Mouse (Mus musculus): ENCODE data around the gene Fam189b. TPM values are rescaled to one million over a fixed set of nuclear protein-coding genes. Genes with fewer than 3 reads are reported as not detected.
"Not testable (repeated sequence)": the region's sequence is repeated elsewhere in the genome, so short reads cannot be mapped to it uniquely, and the experiment has no call there.

The Fam189b gene
- 10 to 100 TPM; 48.1 to 58.5 TPM for total RNA-seq (2021)
- long read RNA-seq, experiment 1, transcript Fam189b-201 (12 exons, 3,083 nt) = major isoform, 19 of 87 reads
- long read RNA-seq, experiment 1, partial matches to known transcripts = 6 of 87 reads
- long read RNA-seq, experiment 1, other reads (novel, unspliced or antisense) = 59 of 87 reads
- long read RNA-seq, experiment 2, partial matches to known transcripts = 10 of 55 reads
- long read RNA-seq, experiment 2, other reads (novel, unspliced or antisense) = 42 of 55 reads

DNA sequence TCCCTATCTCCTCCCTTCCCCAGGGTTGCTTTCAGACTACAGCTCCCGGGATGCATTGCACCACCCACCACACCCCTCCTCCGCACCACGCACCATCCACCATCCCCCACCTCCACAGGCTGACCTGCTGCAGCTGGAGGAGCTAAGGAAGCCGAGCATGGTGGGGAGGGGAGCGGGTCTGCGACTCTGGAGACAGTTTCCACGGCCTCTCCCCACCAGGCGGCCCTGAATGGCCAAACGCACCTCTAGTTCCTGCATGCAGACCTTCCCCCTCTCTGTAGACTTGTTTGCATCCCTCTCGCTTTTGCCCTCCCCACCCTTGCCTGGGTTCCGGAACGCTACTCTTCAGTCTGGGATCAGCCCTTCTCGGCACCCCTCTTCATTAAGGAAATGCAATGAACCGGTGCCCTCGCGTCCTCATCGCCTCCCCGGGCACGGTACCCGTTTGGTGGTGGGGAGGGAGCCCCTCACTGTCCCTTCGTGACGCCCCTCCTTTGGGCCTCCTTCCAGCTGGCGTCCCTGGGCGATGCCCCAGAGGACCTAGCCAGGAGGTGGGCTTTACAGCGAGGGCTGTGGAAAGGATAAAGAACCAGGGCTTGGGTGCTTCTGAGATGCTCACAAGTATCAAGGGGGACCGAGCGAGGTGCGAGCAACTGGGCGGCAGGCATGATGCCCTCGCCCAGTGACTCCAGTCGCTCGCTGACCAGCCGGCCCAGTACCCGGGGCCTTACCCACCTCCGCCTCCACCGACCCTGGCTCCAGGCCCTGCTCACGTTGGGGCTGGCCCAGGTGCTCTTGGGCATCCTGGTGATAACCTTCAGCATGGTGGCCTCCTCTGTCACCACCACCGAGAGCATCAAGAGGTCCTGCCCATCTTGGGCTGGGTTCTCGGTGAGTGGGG is at the start of gene Fam189b:
TSS of gene Fam189b (plus strand) at position 86 of the 901 bp plus-strand sequence.
- DNase-seq (ENCODE audit: low spot score in 2 of 2) = peak; percentile 93 to 95

DNA sequence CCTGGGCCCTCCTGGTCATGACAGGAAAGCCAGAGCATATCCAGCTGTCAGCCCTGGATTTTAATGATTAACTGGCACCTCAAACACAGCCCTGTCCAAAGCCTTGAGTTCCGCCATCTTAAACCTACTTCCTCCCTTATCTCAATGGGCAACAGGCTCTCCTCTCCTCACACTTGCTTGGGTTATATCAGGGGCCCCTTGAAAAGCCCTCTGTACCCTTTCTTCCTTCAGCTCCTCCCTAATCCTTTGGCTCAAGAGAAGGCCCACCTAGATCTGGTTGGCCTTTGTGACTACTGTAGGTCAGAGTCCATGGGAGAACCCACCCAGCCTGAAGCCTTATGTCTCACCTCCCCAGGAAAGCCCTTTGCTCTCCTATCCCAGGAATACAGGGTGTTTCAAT is 49.2 kb upstream of the Fam189b start:
- no peak for DNase-seq (ENCODE audit: low spot score in 2 of 2)

- DNase-seq (ENCODE audit: low spot score in 2 of 2) = no peak
These were observed 47.0 kb upstream of the Fam189b start, which contains the start of gene Pklr for GRCm38 (mm10) chr3:89135958-89136357. Gene Pklr, plus strand, starts transcription at chr3:89136142.

GRCm38 (mm10) chr3:89136365-89136764 is 46.6 kb upstream of the Fam189b start:
- no peak for DNase-seq (ENCODE audit: low spot score in 2 of 2)

DNA sequence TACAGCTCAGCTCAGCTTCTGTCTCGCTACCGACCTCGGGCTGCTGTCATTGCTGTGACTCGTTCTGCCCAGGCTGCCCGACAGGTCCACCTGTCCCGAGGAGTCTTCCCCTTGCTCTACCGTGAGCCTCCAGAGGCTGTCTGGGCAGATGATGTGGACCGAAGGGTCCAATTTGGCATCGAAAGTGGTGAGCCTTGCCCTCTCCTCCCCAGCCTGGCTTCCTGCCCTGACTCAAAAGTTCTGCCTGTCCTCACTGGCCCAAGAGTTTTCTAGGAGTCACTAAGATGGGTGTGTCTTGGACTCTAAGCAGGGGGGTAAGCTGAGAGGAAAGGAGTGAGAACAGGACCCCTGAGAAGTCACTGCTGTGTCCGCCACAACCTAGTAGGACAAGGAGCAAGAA is 38.1 kb upstream of the Fam189b start:
- no peak for DNase-seq (ENCODE audit: low spot score in 2 of 2)

- DNase-seq (ENCODE audit: low spot score in 2 of 2) = no peak
These were observed 37.4 kb upstream of the Fam189b start for GRCm38 (mm10) chr3:89145566-89145965.

- DNase-seq (ENCODE audit: low spot score in 2 of 2) = no peak
These were observed 35.6 kb upstream of the Fam189b start for GRCm38 (mm10) chr3:89147101-89147978.

- DNase-seq (ENCODE audit: low spot score in 2 of 2) = no peak
These were observed 35.0 kb upstream of the Fam189b start for GRCm38 (mm10) chr3:89147979-89148311.

DNA sequence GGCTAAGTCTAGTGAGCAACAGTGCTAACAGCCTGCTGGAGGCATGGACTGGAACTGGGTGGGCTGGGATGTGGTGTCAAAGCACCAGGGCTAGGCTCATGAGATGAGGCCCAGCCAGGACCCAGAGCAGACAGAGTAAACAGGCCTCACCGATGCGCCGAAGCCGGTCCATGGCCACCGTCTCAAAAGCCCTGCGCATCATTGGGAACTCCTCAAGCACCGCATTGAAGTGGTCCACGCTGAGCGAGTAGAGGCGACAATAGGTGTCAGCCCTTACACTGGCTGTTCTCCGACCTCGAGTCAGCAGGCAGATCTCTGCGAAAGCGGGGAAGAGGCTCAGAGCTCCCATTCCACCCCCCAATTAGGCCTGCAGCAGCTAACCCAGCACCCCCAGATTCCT is 34.4 kb upstream of the Fam189b start:
- DNase-seq (ENCODE audit: low spot score in 2 of 2) = no peak

GRCm38 (mm10) chr3:89152084-89152835 is 30.7 kb upstream of the Fam189b start:
- DNase-seq (ENCODE audit: low spot score in 2 of 2) = no peak

DNA sequence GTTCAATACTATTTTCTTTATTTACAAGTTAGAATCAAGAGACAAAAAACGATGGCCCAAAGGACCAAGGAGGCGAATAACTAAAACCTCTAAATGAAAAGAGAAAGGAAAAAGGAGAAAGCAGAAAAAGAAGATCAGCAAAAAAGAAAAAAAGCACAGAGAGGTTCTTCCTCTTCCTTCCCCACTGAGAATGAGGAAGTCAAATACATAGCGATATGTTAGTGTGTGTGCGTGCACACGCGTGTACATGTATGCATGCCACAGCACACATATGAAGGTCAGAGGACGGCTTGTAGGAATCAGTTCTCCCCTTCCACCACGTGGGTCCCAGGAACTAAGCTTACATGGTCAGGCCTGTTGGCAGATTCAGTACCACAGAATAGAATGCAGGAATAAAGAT is 26.0 kb upstream of the Fam189b start:
- DNase-seq (ENCODE audit: low spot score in 2 of 2) = no peak

DNA sequence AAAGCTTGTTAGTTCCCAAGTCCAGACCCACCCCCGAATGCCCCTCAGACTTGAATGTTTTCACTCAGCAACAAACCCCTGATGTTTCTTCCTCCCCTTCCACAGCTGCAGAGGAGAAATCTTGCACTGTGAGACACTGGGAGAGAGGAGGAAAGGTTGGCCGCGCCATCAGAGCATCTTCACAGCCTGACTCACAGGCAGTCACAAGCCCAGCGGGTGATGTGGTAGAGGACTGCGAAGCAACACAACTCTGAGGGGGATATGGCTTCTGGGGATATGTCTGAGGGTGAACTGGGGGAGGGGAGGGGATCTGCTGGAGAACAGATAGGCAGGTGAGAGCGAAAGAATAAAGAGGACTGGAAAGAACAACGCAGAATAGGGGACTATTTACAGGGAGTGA is 24.3 kb upstream of the Fam189b start:
- DNase-seq (ENCODE audit: low spot score in 2 of 2) = no peak

DNA sequence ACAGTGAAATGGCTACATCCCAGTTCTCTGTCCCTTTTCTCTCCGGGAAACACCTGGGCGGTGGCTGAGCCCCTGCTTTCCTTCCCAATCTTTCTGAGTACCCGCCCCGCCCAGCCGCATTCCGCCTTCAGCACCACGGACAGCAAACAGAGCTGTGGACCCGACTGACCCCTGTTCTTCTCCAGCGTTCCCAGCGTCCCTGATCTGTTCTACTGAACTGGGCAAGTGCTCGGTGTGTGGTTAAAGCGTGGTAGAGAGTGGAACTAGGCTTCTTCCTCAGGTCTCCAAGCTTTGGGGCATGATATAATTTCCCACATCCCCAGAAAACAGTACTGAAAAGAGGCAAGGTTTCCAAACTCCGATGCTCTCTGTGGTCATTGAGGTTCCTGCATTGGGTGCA is 23.7 kb upstream of the Fam189b start:
- no peak for DNase-seq (ENCODE audit: low spot score in 2 of 2)

- DNase-seq (ENCODE audit: low spot score in 2 of 2) = peak; percentile 35 to 45
These were observed 23.2 kb upstream of the Fam189b start, which contains the start of gene Hcn3 for GRCm38 (mm10) chr3:89159616-89160344. Gene Hcn3, minus strand, starts transcription at chr3:89160196.

DNA sequence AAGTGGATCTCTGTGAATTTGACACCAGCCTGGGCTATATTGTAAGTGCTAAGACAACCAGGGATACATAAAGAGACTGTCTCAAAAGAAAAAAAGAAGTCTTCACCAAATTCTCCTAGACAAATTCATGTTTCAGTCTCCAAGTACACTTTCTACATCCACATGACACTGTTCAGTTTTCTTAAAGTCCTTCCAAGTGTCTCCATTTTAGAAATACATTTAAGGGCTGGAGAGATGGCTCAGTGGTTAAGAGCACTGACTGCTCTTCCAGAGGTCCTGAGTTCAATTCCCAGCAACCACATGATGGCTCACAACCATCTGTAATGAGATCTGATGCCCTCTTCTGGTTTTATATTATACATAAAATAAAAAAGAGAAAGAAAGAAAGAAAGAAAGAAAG is 21.7 kb upstream of the Fam189b start:
- not testable (repeated sequence) for DNase-seq (ENCODE audit: low spot score in 2 of 2)

DNA sequence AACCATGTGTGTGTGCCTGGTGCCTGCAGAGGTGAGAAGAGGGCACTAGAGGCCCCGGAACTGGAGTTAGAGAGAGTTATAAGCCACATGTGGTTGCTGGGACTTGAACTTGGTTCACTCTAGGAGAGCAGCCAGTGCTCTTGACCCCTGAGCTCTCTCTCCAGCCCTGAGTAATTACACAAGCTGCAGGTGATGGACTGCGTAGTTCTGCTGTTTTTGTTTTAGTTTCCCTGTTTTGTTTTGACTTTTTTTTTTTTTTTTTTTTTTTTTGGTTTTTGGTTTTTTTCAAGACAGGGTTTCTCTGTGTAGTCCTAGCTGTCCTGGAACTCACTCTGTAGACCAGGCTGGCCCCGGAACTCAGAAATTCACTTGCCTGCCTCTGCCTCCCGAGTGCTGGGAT is 21.2 kb upstream of the Fam189b start:
- no peak for DNase-seq (ENCODE audit: low spot score in 2 of 2)

GRCm38 (mm10) chr3:89163123-89163522 is 19.8 kb upstream of the Fam189b start:
- DNase-seq (ENCODE audit: low spot score in 2 of 2) = no peak

DNA sequence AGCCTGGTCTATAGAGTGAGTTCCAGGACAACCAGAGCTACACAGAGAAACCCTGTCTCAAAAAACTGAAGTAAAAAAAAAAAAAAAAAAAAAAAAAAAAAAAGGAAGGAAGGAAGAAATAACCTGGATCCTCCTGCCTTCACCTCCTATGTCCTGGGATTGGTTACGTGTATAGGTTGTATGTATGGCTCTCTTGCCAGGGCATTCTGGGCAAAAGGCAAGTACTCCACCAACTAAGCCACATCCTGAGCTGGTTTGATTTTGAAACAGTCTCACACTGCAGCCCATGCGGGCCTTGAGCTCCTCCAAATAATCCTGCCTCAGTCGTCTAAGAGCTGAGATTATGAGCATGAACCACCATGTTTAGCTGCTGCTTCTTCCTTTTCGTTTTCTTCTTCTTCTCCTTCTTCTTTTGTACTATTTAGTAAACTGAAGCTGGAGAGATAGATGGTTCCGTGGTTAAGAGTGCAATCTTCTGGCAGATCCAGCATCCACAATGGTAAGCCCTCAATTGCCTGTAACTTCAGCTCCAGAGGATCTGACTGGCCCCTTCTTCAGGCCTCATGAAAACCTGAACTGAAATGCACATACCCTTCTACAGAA is 19.2 kb upstream of the Fam189b start:
- no peak for DNase-seq (ENCODE audit: low spot score in 2 of 2)

GRCm38 (mm10) chr3:89164506-89165267 is 18.3 kb upstream of the Fam189b start, which contains the start of gene Clk2:
Gene Clk2, plus strand, starts transcription at chr3:89164795.
- peak; percentile 92 to 96 for DNase-seq (ENCODE audit: low spot score in 2 of 2)

All from left cerebral cortex, adult 18-20 months (tissue).